Mouse (Mus musculus): ENCODE data around the gene Hoxa4.

Hoxa4 gene

DNA sequence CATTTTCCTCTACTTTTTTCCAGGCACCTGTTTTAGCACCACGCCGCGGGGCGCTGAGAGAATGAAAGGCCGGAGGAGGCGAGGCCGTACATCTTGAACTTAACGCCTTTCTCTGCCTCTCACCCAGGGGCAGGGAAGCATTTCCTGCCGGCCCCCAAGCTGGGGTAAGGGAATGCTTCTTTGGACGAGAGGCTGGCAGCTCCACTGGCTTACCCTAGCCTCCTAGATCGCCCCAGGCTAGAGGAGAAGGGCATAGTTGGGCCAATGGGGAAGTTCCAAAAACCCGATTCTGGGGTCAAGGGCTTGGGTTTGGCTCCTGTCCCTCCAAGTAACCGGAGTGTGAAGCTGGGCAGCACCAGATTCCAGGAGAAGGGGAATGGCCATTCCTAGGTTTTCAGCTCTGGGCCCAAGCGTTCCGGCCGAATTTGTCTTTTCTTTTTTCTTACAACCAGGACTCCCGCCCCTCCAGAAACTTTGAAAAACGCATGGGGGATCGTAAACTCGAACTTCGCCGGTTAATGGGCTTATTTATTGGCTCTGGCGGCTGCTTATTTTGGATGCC, 41.5 kb upstream of the Hoxa4 start:
- no peak for TF ChIP-seq GATA4 (IDR thresholded peaks at IDR 0.05; ENCODE audit: insufficient replicate concordance, low read length)

DNA sequence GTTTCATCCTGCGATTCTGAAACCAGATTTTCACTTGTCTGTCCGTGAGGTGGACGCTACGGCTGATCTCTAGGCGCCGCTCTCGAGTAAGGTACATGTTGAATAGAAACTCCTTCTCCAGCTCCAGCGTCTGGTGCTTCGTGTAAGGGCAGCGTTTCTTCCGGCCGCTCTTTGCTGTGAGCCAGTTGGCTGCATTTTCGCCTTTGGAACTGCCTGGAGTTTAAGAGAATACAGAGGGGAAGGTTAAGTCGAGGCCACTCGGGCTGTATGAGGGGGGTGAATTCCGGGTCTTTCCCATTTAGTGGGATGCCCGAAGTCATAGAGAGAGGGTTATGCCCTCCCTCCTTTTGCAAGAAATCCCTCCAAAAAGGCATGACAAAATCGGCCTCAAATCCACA, 41.0 kb upstream of the Hoxa4 start:
- no peak for TF ChIP-seq GATA4 (IDR thresholded peaks at IDR 0.05; ENCODE audit: insufficient replicate concordance, low read length)

DNA sequence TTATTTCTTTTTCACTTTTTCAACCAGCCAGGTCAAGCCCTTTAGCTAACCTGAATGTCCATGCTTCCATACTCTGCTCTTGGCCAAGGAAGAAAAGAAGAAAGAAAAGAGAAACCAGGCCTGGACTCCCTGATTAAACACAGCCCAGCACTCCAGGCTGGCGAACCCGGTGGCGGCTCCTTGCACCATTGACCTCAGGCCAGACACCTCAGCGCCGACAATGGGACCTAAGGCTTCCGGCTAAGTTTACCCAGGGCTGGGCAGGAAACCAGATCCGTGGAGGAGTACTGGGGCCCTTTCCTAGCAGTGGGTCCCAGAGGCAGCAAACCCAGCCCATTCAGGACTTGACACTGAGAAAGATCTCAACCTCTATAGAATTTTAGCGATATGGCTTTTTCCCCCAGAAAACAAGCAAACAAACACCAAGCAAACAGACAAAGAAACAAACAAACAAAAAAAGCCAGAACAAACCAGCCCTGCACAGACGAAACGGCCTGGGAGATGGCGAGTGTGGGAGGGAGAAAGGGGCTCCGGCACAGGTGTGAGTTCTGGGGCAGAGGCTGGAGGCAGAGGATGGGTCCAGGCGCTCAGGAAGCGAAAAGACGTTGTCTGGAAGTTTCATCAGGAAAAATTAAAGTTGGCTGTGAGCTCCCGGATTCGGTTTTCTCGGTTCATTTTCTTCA, 40.5 kb upstream of the Hoxa4 start:
- TF ChIP-seq GATA4 (IDR thresholded peaks at IDR 0.05; ENCODE audit: insufficient replicate concordance, low read length), result no peak

DNA sequence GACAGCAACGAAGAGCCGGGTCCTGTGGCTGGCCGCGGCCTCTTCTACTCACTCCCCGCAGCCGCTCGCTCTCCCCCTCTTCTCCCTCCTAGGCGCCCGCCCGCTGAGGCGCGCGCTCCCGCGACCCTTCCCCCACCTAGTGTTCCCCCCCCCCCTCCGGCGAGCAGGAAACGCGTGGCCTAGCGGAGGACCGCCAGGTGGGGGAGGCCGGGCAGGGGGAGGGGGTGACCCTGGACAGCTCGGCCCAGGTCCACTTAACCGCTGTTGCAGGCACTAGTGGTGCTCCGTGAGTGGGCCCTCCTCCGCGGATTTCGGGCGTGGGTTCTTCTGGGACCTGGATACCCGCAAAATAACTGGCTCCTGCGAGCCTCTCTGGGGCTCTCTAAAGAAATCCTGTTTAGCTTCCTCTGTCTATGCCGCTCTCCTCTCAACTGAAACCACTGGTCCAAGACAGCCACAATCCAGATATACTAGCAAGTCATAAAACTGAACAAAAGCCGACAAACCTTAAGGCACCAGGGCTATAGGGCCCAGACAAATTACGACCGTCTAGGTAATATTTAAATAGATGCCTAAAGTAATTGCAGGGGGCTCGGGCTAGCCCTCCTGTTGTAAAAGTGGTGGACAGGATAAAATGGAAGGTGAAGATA, 39.1 kb upstream of the Hoxa4 start, which contains the start of gene Hoxa9:
Gene Hoxa9, minus strand, starts transcription at position 574 of the 650 bp plus-strand sequence.
- TF ChIP-seq GATA4 (IDR thresholded peaks at IDR 0.05; ENCODE audit: insufficient replicate concordance, low read length), result no peak

DNA sequence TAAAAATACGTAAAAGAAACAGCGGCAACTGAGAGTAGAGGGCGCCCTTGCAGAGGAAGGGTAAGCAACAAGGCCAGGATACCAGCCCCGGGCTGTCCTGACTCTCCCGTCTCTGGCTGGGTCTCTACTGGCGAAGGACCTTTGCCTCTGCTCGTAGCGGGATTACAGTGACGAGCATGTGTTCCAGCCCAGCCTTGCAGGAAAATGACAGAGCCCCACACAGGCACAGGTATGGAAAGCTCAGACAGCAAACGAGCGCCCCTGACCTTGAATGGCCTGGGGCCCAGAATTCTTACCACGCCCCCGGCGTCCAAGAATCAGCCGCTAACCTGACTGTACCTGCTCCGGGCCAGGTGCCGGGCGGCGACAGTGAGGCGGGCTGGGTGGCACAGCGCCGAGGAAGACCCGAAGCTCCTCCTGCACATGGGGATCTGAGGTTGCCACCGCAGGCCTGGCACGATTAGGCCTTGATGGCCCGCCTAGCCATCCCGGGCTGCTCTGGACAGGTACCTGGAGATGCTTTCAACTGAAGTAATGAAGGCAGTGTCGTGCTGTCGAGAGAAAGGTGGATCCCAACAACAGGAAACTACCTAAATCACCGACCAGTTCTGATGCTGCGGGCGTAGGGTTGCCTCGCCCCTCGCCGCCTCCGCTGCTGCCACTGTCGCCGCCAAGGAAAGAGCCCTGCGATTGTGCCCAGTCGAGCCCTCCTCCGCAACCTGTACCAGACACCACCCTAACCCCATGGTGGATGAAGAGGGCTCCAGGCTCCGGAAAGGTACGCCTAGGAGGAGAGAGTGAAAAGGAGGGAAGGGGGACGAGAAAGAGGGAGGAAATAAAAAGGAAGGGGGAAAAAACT, 38.2 kb upstream of the Hoxa4 start:
- TF ChIP-seq GATA4 (IDR thresholded peaks at IDR 0.05; ENCODE audit: insufficient replicate concordance, low read length), result no peak

DNA sequence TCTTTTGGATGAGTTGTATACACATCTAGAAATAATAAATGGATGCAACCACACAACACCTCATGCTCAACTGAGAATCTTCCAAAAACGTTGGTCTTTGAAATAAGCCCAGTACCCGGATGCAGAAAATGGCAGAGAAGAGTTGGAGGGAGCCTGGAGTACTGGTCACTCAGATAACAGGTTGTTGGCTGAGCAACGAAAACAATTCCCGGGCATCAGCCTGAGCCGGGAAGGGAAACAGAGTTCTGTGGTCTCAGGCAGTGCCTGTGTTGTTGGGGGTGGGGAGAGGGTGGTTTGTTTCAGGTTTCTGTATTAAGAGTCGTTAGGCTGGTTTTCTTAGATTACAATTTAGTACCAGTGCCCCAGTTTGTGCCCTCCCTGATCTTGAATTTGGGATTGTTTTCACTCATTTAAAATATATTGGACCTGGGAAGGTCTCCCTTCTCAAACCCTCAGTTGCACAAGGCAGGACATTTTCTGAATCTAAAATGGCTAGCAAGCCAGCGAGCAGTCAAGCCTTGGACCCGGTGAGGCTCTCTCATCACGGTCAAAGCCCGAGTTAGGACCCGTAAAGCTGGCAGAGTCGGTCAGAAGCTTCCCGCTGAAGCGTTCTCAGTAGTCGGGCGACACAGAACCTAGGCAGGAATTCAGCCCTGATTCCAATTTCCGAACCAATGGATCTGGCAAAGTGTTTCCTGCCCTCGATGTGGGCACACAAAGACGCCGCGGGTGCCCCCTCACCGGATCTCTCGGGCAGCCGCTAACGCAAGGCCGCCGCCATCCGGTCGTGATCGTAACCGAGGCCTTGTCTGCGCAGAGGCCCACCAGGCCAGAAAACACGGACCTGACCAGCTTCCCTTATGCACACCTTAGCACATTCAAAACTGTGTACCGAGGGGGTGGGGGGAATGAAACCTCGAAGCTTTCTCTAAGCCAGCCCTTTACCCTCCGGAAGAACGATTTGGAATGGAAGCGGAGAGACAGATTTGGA, 37.2 kb upstream of the Hoxa4 start:
- TF ChIP-seq GATA4 (IDR thresholded peaks at IDR 0.05; ENCODE audit: insufficient replicate concordance, low read length), result no peak

DNA sequence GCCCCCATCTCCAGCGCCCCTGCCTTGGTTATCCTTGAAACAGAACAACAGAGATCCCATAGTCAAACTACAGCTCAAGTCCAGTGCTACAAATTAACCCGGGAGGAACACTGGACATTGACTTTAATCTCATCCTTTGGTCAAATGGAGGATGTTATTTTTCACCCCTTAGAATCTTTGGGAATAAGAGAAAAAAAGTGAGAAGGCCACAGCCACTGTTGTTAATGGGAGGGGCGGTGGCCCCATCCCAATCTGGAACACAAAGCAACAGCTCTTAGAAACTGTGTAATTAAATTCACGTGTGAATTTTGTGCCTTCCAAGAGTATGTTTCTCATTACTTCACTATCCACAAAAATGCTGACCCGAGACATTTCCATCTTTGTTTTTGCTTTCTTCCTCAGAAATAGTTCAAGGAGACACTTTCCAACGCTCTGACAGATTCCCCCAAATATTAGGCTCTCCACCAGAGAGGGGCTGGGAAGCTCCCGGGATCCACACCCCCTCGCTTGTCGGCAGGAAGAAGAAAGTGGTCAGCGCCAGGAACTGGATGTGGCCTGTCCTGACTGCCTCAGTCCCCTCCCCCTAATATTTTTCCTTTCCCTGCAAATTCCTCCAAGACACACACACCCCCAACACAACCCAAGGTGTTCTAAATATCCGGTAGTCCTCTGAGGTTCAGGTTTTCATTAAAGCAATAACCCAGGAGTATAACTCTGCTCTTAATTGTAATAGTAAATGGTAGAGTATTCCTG, 36.1 kb upstream of the Hoxa4 start:
- TF ChIP-seq GATA4 (IDR thresholded peaks at IDR 0.05; ENCODE audit: insufficient replicate concordance, low read length), result no peak

DNA sequence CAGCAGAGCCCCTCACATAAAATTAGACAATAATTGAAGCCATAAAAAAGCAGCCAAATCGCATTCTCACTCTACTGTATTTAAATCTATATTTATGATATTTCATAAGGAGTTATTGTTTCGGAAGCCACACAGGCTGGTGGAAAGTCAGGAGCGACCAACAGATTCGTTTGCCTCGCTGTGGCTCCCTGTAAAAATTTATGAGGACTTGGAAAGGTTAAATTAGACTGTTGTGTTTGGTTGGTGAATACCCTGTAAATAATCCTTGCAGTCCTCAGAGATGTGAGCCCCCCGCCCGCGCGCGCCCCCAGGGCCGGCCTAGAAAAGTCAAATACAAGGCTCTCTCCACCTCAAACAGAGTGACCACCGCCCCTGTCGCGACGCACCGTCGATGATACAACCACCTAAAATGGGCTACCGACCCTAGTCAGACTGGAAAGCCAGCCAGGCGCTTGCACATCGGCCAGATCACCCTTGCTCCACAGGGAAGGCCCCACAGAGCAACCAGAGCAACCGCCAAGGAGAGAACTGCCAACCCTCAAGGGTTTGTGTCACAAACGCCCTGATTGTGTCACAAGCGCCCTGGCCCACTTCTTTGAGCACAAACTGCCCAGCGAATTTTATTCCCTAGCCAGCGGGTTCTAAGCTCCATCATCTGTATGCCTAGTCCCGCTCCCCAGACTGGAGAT, 35.2 kb upstream of the Hoxa4 start:
- TF ChIP-seq GATA4 (IDR thresholded peaks at IDR 0.05; ENCODE audit: insufficient replicate concordance, low read length), result no peak

DNA sequence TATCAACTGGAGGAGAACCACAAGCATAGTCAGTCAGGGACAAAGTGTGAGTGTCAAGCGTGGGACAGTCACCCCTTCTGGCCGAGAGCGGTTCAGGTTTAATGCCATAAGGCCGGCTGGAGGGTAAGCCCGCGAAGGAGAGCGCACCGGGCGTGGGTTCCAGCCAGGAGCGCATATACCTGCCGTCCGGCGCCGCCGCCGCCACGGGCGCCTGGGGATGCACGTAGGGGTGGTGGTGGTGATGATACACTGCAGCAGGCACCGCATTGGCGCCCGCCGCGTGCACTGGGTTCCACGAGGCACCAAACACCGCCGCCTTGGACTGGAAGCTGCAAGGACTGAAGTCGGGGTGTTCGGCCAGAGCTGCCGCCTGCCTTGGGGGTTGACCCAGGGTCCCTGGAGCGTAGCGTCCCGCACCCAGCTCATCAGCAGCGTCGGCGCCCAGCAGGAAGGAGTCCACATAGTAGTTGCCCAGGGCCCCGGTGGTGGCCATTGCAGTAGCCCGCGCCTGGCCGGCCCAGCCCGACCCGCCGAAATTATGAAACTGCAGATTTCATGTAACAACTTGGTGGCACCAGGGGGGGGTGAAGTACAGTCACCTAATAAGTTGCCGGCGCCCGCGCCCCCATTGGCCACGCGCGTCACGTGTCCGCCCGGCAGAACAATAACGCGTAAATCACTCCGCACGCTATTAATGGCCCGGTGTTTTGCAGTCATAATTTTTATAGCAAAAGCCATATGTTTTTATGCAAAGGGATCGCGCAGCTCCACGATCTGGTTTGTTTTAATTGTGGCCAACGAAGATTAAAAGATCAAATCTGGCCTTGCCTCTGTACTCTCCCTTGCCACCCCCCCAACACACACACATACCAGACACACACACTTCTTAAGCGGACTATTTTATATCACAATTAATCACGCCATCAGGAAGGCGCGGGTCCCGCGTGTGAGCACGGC, 34.3 kb upstream of the Hoxa4 start:
- no peak for TF ChIP-seq GATA4 (IDR thresholded peaks at IDR 0.05; ENCODE audit: insufficient replicate concordance, low read length)

DNA sequence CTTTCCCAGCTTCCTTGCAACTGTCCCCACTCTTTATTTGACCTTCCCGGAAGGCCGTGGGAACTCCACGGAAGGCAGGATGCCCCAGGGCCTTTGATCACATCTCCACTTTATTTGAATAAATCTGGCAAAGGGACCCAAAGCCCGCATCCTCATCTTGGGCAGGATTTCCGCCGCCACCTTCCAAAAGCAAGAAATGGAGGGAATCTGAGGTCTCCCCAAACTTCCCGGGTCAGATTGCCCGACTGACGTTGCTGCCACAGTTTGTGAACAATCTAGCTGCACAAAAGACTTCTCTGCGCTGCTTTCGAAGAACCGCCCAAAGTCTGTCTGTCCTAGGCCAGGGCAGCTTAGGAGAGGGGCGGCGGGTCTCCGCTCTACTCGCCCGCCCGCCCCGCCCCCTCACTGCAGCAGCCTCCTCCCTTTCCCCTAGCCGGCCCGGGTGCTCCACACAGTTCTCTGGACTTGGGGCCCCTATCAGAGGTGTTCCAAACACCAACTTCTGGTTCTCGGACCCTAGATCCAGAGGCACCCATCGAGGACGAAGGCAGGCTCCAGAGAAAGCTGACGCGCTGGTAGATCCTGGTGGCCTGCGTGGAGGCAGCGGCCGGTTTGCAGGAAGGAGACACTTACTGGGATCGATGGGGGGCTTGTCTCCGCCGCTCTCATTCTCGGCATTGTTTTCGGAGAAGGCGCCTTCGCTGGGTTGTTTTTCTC, 33.5 kb upstream of the Hoxa4 start:
- no peak for TF ChIP-seq GATA4 (IDR thresholded peaks at IDR 0.05; ENCODE audit: insufficient replicate concordance, low read length)

DNA sequence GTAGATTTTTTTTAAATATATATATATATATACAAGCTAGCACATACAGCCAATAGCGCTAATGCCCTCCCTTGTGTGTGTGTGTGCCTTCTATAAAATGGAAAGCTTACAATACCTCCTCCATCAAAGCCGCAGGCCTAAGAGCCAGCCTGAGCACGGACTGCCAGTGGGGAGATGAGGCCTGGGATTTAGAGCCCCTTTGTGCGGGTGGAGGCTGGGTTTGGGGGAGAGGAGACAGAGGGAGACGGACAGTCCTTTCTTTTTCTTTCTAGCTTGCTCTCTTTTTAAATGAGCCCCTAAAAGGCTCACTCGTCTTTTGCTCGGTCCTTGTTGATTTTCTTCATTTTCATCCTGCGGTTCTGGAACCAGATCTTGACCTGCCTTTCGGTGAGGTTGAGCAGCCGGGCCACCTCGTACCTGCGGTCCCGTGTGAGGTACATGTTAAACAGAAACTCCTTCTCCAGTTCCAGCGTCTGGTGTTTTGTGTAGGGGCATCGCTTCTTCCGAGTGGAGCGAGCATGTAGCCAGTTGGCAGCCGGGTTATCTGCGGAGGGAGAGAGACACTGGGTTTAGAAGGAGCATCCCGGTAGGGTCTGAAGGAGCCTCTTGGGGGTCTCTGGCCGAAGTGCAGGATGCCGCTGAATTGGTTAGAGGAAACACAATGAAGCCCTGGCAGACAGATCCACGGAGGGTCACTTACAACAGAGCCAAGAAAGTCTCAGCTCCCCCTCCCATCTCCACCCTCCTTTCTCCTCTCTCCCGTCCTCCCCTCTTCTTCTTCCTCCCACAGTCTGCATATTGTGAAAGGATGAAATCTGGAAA, 32.6 kb upstream of the Hoxa4 start:
- TF ChIP-seq GATA4 (IDR thresholded peaks at IDR 0.05; ENCODE audit: insufficient replicate concordance, low read length), result no peak

All from liver, adult (tissue).